Mouse (Mus musculus): ENCODE measurements around the gene Apba1.

- TF ChIP-seq POLR2A (IDR thresholded peaks at IDR 0.05; ENCODE audit: borderline replicate concordance, extremely low read depth, low read depth, low read length) (no peak), CTCF (IDR thresholded peaks at IDR 0.05; ENCODE audit: insufficient read depth, low read length) (no peak)
Measured at GRCm38 (mm10) chr19:23780105-23780504, 21.4 kb downstream of the Apba1 start.
